Mouse (Mus musculus): Measurements from ENCODE around the gene Bean1.

Bean1 gene

DNA sequence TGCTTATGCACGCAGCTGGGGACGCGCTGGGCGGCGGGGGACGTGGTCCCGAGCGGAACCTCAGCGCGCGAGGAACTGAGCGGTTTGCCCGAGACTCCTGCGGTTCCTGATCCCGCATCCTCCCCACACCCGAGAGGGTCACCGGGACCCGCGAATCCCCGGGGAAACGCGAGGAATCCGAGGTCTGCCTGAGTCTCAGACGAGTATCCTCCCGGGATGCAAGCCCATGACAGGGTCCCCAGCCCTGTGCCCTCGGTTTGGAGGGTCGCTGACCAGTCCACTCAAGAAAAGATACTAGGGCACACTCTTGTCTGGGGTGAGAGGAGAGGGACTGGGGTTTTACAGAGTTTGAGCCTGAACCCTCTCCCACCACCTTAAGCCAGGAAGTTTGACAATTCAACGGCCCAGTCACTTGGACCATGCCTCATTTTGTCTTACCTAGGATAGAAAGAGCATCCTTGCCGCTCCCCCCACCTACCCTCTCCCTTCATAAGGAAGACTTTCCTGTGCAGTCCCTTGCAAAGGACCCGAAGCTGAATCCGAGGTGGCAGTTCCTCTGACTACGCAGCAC lies 893 bp downstream of the Bean1 start:
- no peak for DNase-seq (ENCODE audit: low read depth, low spot score)

DNA sequence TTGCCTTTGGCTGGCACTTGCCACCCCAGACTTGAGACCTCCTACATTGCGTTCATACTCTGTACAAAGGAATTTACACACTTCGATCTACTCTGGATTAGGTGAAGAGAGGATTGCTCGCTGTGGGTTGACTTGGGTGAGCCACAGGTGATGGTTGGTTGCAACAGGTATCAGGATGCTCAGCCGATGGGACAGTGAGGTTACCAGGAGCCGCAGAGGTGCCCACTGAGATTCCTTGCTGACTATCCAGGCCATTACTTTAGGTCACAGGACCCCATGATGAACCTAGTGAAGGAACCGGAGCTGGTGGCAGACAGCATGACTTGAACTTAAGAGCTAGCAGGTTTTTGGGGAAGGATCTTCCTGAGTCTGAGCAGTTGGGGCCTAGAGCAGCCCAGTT lies 2.2 kb downstream of the Bean1 start:
- no peak for DNase-seq (ENCODE audit: low read depth, low spot score)

DNA sequence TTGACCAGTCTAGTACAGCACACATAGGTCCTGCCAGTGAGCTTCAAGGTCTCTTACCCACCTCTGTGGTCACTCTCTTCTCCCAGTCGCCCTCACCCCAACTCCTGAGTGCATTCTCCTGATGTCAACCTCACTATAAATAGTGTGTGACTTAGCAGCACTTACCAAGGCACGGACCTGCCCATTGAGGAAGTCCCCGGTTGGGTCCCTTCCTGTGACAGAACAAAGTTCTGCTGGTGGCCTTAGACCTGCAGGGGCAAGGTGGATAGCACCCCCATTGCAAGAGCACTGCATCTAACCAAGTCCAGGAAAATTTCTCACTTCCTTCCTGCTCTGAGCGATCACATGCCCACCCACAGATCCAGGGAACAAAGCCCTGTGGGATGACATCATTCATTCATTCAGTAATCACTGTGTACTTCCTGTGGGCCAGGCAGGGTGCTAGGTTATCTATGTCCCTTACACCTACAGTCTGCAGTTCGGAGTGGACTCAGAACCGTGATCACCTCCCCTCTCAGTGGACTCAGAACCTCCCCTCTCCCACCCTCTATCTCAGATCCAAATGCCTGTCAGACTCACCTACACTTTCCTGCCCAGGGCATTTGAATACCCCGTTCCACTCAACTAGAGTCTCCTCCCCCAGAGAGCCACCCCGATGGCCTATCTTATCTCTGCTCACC lies 5.7 kb downstream of the Bean1 start:
- DNase-seq (ENCODE audit: low read depth, low spot score) = no peak

DNA sequence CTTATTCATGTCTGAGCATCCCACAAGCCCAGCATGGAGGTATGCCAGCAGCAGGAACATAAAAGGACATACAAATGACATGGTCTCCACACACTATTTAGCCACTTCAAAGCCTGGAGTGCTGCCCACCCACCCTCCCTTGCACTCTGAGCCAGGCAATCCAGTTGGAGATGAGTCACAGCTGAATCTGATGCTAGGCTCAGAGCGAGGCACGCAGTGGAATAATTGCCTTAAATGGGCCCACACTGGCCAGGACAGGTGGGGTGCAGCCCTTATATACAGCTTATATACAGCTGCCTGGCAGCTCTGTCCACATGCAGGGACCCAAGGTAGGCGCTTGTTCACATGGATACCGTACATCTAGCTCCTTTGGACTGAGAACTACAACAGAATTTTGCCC lies 6.8 kb downstream of the Bean1 start:
- no peak for DNase-seq (ENCODE audit: low read depth, low spot score)

DNA sequence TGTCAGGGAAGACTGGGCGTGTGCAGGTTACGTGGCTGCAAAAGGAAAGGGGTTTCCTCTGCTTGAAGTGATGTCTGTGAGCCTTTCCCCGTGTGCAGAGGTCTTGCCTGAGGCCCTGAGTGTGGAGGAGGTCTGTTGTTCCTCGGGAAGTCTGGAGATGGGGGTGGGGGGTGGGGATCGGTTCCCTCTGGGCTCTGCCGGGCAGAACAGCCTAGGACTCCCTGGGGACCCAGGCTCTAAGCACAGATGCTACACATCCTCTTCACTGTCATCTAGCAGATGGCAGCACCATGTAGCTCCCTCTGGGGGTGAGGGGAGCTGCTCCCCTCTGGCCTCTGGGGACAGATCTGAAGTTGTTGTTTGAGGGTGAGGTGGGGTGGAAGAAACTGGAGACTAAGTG lies 14.7 kb downstream of the Bean1 start:
- DNase-seq (ENCODE audit: low read depth, low spot score) = no peak

DNA sequence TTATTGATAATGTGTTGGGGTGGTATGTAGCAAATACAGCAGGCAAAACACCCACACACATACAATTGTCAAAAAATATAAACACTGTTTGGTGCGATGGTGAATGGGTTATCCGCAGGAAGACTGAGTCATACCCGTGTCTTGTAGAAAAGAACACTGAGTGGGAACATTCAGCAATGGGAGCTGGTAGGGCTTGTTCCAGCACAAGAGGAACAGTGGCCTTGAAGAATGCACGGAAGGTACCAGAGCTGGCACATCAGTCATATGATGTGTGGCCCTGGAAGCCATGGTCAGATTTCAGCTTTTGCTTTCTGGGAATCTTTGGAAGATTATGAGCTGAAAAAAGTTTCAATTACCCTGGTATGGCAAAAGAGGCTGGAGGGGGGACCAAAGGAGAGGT lies 16.6 kb downstream of the Bean1 start:
- DNase-seq (ENCODE audit: low read depth, low spot score) = no peak

DNA sequence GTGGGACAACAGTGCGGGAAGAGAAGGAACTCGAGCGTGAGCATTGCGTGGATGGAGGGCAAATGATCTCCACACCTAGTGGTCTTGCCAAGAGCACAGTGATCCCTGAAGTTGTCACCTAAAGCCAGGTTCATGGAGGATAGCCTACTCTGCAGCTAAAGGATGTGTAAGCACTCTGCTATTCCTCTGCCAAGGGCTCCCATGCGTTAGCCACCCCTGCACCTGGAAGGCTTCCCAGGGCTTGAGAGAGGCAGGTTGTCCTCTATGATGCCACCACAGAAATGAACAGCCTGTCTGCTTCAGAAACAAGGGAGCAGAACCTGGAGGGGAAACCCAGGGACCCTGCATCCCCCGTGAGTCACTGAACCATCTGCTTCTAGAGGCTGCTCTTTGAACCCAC lies 17.4 kb downstream of the Bean1 start:
- DNase-seq (ENCODE audit: low read depth, low spot score) = no peak

DNA sequence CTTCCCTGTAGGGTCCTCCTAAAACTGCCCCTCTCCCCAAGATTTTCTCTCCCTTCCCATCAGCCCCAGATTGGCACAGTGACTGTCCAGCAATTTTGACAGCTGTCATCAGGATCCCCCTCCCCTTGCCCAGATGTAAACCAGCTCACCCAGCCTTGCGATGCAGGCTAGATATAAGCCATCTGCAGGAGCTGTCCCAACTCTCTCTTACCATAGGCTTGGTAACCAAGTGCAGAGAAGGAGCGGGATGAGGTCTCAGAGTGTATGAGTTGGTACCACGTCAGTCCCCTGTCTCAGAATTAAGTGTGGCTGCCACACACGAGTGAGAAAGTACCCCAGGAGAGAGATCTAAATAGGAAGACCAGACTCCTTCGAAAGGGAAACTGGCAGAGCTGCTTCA lies 18.2 kb downstream of the Bean1 start:
- DNase-seq (ENCODE audit: low read depth, low spot score) = no peak

DNA sequence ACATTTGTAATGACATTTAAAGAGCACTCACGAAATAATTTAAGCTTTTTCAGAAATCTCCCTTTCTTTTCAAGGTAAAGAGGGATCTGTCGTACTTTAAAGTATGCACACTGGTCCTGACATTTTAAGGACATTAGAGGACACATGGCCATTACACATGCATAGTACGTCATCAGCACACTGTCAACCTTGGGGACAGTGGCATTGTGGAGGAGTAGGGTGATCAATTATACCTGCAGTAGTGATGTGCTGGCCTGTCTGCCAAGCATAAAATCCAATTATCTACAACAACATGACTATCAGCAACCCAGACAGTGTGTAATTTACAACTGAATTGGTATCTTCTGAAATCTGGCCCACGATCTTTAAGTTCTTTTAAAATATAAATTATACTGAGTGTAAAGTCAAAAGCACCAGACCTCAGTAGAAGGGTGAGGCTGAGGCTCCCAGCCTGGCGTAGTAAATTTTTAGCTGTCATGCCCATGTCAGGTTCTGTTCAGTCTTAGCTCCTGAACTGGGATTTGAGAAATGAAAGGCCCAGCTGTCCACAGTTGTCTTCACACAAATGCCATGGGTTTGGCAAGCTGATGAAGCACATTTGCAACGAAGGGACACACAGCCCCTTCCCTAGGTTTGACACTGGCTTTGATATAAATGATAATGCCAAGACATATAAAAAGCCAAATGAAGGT lies 20.7 kb downstream of the Bean1 start:
- no peak for DNase-seq (ENCODE audit: low read depth, low spot score)

DNA sequence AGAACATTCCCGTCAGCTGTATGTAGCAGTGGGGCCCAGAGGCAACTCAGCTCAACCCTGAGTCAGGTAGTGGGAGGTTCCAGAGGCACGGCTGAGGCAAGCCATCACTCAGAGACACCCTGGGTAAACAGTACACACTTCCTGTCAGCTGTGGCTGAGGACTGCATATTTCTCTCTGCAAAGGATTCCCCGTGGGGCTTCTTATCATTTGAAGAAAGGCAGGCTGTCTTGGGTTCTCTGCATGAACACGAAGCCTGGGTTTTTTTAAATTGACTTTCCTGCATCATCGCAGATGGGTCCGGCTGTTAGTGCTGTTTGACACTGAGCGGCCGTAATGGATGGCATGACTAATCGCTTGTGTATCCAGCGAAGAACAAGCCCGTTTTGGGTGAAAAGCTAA lies 21.3 kb downstream of the Bean1 start:
- DNase-seq (ENCODE audit: low read depth, low spot score) = no peak

DNA sequence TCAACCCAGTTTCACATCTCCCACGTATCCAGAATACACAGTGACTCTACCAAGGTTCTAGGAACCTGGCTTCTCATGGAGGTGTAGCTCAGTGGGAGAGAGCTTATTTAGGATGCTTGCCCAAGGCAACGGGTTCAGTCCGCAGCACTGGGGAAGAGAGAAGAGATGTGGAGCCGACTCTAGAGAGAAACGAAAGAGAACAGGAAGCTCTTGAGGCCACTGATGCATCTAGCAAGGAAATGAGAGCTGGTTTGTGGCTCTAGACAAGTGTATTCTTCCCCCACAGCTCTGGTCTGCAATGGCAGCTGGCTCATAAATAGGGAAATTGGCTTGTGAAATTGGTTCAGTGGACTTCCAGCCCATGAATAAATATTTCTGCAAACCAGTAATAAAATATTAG lies 29.6 kb downstream of the Bean1 start:
- no peak for DNase-seq (ENCODE audit: low read depth, low spot score)

DNA sequence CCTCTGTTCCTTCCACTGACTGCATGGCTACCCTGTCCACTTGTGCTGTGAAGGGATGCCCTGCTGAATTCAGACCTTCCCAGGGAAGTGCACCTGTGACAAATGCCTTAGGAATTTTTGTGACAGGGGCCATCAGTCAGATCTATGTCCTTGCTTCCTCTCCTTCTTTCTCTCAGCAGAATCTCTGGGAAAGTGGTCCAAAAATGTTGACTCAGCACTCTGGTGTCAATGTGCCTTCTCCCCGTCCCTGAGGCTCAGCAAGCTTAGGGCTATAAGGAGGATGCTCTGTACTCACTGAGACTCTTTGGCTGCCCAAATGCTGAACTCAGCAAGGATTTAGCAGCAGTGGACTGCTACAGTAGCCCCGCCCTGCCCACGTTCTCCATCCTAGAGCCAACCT lies 31.4 kb downstream of the Bean1 start:
- no peak for DNase-seq (ENCODE audit: low read depth, low spot score)

DNA sequence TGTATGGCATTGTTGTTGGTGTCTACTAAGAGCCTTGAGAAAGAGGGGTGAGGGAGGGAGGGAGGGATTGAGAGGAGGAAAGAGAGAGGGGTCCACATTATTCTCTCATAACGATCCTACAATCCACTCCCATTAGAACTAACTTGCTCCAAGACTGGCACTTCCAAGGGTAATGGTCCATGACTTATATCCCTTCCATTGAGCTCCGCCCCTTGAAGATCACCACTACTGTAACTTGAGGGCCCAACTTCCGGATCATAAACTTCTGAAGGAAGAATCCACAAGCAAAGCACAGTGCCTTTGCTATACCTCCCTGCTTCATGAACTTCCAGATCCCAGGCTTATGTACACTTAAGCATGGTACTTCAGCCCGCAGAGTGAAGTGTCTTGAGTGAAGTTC lies 32.1 kb downstream of the Bean1 start:
- no peak for DNase-seq (ENCODE audit: low read depth, low spot score)

DNA sequence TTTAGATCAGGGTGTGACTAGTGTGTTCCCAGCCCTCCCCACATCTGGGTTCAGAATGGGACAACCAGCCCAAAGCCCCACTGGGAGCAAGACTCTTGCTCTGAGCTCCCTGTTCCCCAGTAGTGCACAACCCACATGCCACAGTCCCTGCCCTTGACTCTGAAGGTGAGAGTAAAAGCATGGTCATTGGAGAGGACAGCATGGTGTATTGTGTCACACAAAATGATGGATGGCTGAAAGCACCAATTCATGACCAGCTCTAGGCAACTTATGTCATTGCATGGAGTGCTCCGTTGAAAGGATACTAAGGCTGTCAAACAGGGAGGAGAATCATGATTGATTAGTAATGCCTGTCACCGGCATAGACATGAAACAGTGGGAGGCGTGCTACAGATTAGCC lies 35.0 kb downstream of the Bean1 start:
- DNase-seq (ENCODE audit: low read depth, low spot score) = no peak

DNA sequence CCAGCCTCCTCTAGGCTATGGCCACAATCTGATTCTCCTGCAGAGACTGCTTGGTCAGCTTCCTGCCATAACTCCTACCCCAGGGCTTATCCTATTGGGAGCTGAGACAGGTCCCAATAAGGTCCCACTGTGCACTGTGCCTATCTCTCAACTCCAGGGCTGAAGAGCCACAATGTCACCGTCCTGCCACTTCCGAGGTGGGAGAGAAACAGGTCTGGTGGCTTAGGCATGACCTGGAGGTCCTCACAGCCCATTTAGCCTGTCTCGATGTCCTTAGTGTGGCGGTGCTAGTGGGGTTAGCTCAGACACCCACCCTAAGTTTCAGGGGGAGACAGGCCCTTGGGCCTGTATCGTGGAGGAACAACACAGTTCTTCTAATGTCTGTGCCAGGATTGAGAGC lies 47.4 kb downstream of the Bean1 start:
- no peak for DNase-seq (ENCODE audit: low read depth, low spot score)

DNA sequence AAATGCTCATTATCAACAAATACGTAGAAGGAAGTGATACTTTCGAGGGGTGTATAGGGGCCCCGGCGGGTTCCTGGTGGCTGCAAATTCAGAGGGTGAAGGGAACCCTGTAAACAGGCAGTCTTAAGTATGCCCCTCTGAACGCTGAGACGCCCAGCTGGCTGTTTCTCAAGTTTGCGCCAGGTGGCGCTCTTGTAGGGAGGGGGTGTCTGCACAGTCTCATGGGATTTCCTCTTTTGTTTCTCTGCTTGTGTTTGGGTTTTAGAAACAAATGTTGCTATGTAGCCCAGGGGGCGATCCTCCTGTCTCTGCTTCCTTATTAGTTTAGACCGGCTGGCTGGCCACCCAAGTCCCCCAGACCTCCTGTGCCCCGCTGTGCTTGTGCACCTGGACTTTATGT lies 48.8 kb downstream of the Bean1 start:
- peak; percentile 13 for DNase-seq (ENCODE audit: low read depth, low spot score)

DNA sequence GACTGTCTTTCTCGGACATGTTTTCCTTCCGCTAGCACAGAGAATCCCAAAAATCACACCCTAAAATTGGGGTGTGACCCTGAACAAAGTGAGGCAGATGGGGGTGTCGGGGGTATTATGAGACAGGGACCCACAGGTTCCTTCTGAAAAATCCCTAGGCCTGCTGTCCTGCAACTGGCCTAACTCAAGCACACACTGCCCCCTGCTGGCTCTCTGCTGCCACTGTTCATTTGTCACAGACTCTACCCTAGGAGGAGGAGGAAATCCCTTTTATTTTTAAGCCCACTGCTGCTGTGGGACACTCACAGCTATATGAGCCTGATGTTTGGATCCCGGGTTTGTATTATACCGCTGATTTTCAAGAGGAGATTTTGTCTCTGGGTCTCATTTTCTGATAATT lies 49.6 kb downstream of the Bean1 start:
- peak; percentile 51 for DNase-seq (ENCODE audit: low read depth, low spot score)

DNA sequence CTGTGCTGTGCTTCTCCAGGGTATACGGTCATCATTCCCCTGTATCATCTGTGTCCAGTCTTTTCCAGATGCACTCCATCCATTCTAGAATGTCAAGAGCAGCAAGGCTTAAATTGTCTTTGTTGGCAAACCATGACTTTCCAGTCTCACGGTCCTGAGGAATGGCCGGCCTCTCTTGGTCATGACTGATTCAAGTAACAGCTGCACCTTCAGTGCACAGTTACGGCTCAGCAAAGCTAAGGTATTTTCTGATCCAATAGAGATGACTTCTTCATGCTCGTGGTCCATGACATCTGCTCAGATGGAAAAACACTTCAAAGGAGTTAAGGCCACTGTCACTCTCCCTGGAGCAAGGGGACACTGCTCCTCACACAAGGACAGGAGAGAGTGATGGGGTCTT lies 56.8 kb downstream of the Bean1 start:
- DNase-seq (ENCODE audit: low read depth, low spot score) = no peak

DNA sequence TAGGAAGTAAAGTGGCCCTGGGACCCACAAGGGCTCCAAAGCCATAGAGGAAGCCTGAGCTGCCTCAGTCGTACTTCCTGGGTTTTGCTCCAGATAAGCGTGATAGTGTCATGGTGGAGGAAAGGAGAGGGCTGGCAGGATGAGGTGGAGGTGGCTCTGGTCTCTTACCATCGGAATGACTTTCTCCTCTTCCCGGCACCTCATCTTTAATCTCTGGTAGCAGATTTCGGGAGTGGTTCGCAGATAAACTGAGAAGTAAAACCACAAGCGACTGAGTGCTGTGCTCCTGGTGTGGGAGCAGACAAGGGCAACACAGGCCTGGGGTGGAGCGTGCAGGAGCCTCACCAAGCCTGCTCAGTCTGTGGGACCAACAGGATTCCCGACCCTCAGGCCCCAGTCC lies 60.1 kb downstream of the Bean1 start:
- no peak for DNase-seq (ENCODE audit: low read depth, low spot score)

DNA sequence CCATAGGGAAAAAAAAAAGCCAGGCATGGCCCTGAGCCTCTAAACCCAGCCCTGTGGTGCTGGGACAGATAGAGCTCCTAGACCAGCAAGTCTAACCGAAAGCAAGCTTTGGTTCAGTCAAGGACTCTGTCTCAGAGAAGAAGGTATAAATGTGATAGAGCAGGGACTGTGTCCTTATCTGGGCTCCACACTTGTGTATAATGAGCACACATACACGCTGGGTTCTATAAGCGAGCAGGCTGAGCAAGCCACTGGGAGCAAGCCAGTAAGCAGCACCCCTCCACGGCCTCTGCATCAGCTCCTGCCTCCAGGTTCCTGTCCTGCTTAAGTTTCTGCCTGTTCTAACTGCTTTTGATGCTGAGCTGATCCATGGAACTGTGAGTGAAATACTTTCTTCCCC lies 61.8 kb downstream of the Bean1 start:
- DNase-seq (ENCODE audit: low read depth, low spot score) = no peak

DNA sequence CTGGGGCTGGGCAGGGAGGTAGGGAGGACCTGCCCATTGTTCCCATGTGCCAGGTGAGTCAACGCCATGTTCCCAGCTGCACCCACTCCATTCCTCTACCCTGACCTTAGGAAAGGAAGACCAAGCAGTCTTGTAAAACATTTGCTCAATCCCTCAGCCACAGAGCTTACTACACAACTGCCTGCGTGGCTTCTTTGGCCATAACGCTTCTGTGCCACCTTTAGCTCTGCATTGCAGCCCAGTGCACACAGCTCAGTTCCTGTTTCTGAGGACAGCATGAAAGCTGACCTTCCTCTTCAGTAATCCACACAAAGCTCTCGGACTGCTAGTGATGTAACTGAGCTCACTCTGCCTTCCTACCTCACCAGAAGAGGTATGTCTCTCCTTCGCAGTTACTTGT lies 62.7 kb downstream of the Bean1 start:
- DNase-seq (ENCODE audit: low read depth, low spot score) = no peak

DNA sequence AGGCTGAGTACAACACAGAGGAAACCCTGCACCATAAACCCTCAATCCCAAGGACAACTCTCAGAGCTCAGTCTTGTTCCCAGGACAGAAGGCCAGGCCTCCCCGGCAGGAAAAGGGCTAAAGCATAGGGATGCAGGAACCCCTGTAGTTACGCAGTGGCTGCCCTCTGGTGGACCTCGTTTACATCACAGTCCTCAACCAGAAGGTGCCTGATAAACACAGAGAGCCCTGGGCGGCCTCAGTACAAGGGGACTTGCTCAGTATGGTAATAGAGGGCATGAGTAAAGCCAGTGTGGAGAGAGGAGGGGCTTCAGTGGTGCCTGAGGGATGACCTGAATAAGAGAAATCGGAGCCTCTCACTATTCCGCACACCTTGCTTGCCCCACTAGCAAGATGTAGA lies 64.3 kb downstream of the Bean1 start:
- DNase-seq (ENCODE audit: low read depth, low spot score) = no peak

DNA sequence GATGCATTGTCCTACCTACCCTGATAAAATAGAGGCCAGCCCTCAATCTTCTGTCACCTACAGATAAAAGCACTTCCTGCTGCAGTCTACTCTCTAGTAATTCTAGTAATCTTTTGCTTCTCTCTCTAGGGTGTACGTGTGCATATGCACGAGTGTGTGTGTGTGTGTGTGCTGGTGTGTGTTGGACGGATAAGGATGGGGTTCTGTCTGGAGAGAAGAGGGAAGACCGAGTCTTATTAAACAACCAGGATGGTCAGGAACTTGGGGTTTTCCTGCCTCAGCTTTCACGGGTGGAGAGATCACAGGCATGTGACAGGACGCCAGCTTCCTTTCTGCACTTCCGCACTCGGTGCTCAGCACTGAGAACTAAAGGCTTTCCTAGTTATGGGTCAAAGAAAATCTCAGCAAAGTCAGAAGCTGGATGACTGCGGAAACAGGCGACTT lies 69.2 kb downstream of the Bean1 start:
- no peak for DNase-seq (ENCODE audit: low read depth, low spot score)
